Comparison of ENCODE assay signal across 14 mouse cellular contexts in genomic region chr5:105787577-105787976, GRCm38 (mm10).
DNase-seq lines count a peak whose midpoint lies in the region; ATAC-seq lines count a peak whose summit lies in the region.
"Had no signal": no experiment of that assay in that cellular context is flagged by ENCODE, and none has a peak within 500 bp of the region (broad histone marks: within the 10 kb centered on the region; RNA-seq: fewer than 3 reads in every experiment).

No protein-coding gene starts in this region.

- intact Hi-C loops in gastrocnemius, postnatal 14 days (cut with DNase I; ENCODE audit: low total_unique reads) = no loop called here

- H3K27me3 ChIP-seq in lung, embryonic 15.5 days = no peaks in the 10 kb centered on the region
- no peaks in the 10 kb centered on the region for H3K27me3 ChIP-seq in midbrain, embryonic 16.5 days (ENCODE audit: control insufficient read depth, insufficient read depth, low read depth, low read length)
- no peaks in the 10 kb centered on the region for H3K27me3 ChIP-seq in liver, embryonic 11.5 days (replicated peaks; ENCODE audit: control insufficient read depth, insufficient read depth, low read length)
- no peaks in the 10 kb centered on the region for H3K27me3 ChIP-seq in forebrain, embryonic 15.5 days

- H3K9me3 ChIP-seq in lung, embryonic 15.5 days = no peaks in the 10 kb centered on the region
- no peaks in the 10 kb centered on the region for H3K9me3 ChIP-seq in midbrain, embryonic 16.5 days (replicated peaks; ENCODE audit: control insufficient read depth, low read length, poor library complexity, severe bottlenecking)
- no peaks in the 10 kb centered on the region for H3K9me3 ChIP-seq in liver, embryonic 11.5 days (ENCODE audit: control insufficient read depth, low read length)
- no peaks in the 10 kb centered on the region for H3K9me3 ChIP-seq in forebrain, embryonic 15.5 days
- H3K9me3 ChIP-seq: forebrain, embryonic 10.5 days had no signal

- H3K36me3 ChIP-seq in lung, embryonic 15.5 days = no peaks in the 10 kb centered on the region
- H3K36me3 ChIP-seq in midbrain, embryonic 16.5 days (ENCODE audit: control insufficient read depth, insufficient read depth, low read length) = no peaks in the 10 kb centered on the region
- no peaks in the 10 kb centered on the region for H3K36me3 ChIP-seq in liver, embryonic 11.5 days (ENCODE audit: control insufficient read depth, insufficient read depth, low read length)
- H3K36me3 ChIP-seq in forebrain, embryonic 15.5 days = no peaks in the 10 kb centered on the region
- H3K36me3 ChIP-seq: forebrain, embryonic 10.5 days had no signal

- H3K4me3 ChIP-seq in lung, embryonic 15.5 days = no peak overlapping the region
- no peak overlapping the region for H3K4me3 ChIP-seq in midbrain, embryonic 16.5 days (ENCODE audit: low read depth, low read length)
- no peak overlapping the region for H3K4me3 ChIP-seq in liver, embryonic 11.5 days (ENCODE audit: low read depth, low read length)
- H3K4me3 ChIP-seq in forebrain, embryonic 15.5 days = no peak overlapping the region
- H3K4me3 ChIP-seq: forebrain, embryonic 10.5 days; left cerebral cortex, adult 2 months had no signal

- peaks cover 55% of the 10 kb centered on the region for H3K4me1 ChIP-seq in lung, embryonic 15.5 days
- H3K4me1 ChIP-seq in midbrain, embryonic 16.5 days (ENCODE audit: control insufficient read depth, insufficient read depth, low read length) = peaks cover 19% of the 10 kb centered on the region
- H3K4me1 ChIP-seq in liver, embryonic 11.5 days (replicated peaks; ENCODE audit: control insufficient read depth, insufficient read depth, low read length) = peaks cover 33% of the 10 kb centered on the region
- H3K4me1 ChIP-seq in forebrain, embryonic 15.5 days = peaks cover 38% of the 10 kb centered on the region

- WGBS in lung, embryonic 15.5 days = 47% methylated on average over 10 of the region's 10 CpGs
- WGBS in midbrain, embryonic 16.5 days = 72% methylated on average over 10 of the region's 10 CpGs
- 71% methylated on average over 10 of the region's 10 CpGs for WGBS in liver, embryonic 11.5 days
- 41% methylated on average over 10 of the region's 10 CpGs for WGBS in forebrain, embryonic 15.5 days

- no peak overlapping the region for H3K9ac ChIP-seq in lung, embryonic 15.5 days
- H3K9ac ChIP-seq in midbrain, embryonic 16.5 days (ENCODE audit: low read depth, low read length) = no peak overlapping the region
- H3K9ac ChIP-seq in liver, embryonic 11.5 days (ENCODE audit: low read depth, low read length) = no peak overlapping the region
- no peak overlapping the region for H3K9ac ChIP-seq in forebrain, embryonic 15.5 days (replicated peaks)
- H3K9ac ChIP-seq: liver, postnatal 0 days had no signal

- H3K4me2 ChIP-seq in lung, embryonic 15.5 days = no peak overlapping the region; the same call in 1 of the 2 replicates
- no peak overlapping the region for H3K4me2 ChIP-seq in midbrain, embryonic 16.5 days (ENCODE audit: low read length)
- no peak overlapping the region for H3K4me2 ChIP-seq in liver, embryonic 11.5 days
- H3K4me2 ChIP-seq in forebrain, embryonic 15.5 days (replicated peaks) = no peak overlapping the region

- ATAC-seq in lung, embryonic 15.5 days (ENCODE audit: borderline replicate concordance, extremely low read depth, low FRiP score, low TSS enrichment) = peak; percentile 7; the same call in 1 of the 2 replicates
- no peak for ATAC-seq in midbrain, embryonic 16.5 days
- no peak for ATAC-seq in liver, embryonic 11.5 days (replicated peaks; ENCODE audit: low FRiP score)
- no peak for ATAC-seq in forebrain, embryonic 15.5 days (replicated peaks)
- ATAC-seq: liver, postnatal 0 days had no signal

- peak overlapping the region; percentile 73 for H3K27ac ChIP-seq in lung, embryonic 15.5 days
- no peak overlapping the region for H3K27ac ChIP-seq in midbrain, embryonic 16.5 days (ENCODE audit: low read length)
- H3K27ac ChIP-seq in liver, embryonic 11.5 days (ENCODE audit: low read depth, low read length) = no peak overlapping the region
- H3K27ac ChIP-seq in forebrain, embryonic 15.5 days (replicated peaks) = no peak overlapping the region
- H3K27ac ChIP-seq: forebrain, embryonic 10.5 days; left cerebral cortex, adult 2 months had no signal

- peak; percentile 37 for DNase-seq in gastrocnemius, postnatal 14 days
- DNase-seq in gastrocnemius, postnatal 10 days = no peak
- peak; percentile 18 for DNase-seq in urinary bladder, postnatal 14 days (ENCODE audit: low spot score)
- no peak for DNase-seq in urinary bladder, postnatal 10 days (ENCODE audit: low spot score)
- DNase-seq in liver, embryonic 11.5 days (ENCODE audit: low spot score) = no peak
- DNase-seq: cerebellum, adult 9-11 months; liver, postnatal 0 days; right cerebral cortex, postnatal 14 days; thymus, postnatal 14 days had no signal

Comparison
In these comparisons a context has a peak if more than half of its experiments do, and no peak if none do; other contexts are left out.
1. DNase-seq: peak in gastrocnemius, postnatal 14 days (single experiment) and urinary bladder, postnatal 14 days (single experiment); none in gastrocnemius, postnatal 10 days (single experiment), urinary bladder, postnatal 10 days (single experiment) and liver, embryonic 11.5 days (single experiment).